Mouse (Mus musculus): ENCODE data around the gene Mall.

Gene Mall

GRCm38 (mm10) chr2:127730301-127730997 is 717 bp upstream of the Mall start:
- DNase-seq (ENCODE audit: low read depth, low spot score) = no peak

DNA sequence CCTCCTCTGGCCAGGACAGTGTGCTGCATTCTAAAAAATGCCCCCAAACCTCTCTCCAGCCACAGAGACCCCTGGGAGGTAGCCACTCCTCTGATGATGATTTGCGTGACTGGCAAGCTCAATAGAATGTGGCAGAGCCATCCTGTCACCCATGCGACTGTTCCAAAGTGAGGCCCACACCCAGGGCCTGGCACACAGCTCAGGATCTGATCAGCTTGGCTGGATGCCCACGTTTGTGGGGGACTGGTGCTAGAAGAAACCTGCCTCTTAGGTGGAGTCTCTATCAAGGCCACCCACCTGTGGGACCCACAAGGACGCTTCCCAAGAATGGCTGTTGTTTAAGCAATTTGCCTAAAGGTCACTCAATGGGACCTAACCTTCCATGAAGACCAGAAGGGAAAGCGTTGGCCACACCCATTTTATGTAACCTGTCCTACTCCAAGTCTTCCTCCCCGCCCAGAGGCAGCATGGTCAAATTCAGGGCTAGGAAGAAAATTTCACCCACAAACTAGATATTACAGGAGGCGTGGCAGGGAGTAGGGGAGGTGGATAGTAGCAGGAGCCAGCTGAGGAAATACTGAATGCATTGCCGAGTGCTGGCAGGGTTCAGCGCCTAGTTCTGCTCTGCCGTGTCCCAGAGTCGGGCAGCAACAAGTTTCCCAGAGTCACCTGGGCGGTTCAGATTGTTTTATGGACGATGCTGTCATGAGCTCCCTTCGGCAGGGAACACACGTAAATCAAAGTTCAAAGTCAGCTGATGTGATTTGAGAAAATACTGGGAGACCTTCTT is 876 bp downstream of the Mall start:
- DNase-seq (ENCODE audit: low read depth, low spot score) = no peak

GRCm38 (mm10) chr2:127728146-127728545 is 1.6 kb downstream of the Mall start:
- no peak for DNase-seq (ENCODE audit: low read depth, low spot score)

DNA sequence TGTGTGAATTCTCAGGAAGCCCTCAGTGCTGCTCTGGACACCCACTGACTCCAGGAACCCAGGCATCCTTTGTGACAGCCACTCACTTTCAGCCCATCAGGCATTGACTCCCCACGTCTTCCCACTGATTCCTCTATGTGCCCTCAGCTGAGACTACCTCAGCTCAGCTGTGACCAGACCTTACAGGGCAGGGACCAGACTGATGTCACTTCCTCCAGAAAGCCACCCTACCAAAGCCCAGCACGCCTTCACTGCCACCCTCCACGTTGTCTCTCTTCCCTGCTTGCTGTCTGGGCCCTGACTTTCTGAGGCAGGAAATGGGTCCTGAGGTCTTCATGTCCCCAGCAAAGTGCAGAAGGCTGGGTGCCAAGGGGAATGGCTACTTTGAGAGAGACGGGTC is 6.5 kb downstream of the Mall start:
- no peak for DNase-seq (ENCODE audit: low read depth, low spot score)

DNA sequence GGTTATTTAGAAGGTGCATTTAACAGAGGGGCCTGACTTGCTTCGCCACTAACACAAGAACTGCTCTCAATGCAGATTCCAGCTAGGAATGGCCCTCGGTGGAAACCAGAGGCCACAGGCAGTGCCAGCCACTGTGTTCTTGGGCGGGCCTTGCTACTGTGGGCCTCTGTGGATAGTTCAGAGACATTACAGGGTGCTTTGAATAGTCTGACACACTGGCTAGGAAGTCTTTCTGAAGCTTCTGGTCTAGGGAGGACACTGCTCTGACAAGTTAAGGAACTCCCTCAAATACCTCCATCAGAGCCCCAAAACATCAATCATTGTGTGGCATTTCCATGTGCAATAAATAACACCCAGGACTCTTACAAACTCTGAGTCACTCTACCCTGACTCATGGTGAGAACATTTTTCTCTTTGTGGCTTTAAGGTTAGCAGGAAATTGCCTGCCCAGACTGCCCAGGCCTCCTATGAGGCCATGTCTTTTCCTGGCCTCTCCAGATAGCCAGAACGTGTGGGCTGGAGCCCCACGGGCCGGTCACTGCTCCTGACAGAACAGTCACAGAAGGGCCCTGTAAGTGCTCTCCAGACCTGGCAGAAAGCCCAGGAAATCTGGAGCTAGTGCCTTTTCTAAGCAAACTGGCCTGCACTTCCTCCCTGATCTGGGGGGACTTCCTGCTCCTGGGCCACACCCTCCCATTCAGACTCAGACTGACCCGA is 7.4 kb downstream of the Mall start:
- no peak for DNase-seq (ENCODE audit: low read depth, low spot score)

- no peak for DNase-seq (ENCODE audit: low read depth, low spot score)
Measured at GRCm38 (mm10) chr2:127718839-127719468, 10.8 kb downstream of the Mall start.

GRCm38 (mm10) chr2:127714726-127715125 is 15.0 kb downstream of the Mall start:
- DNase-seq (ENCODE audit: low read depth, low spot score) = no peak

DNA sequence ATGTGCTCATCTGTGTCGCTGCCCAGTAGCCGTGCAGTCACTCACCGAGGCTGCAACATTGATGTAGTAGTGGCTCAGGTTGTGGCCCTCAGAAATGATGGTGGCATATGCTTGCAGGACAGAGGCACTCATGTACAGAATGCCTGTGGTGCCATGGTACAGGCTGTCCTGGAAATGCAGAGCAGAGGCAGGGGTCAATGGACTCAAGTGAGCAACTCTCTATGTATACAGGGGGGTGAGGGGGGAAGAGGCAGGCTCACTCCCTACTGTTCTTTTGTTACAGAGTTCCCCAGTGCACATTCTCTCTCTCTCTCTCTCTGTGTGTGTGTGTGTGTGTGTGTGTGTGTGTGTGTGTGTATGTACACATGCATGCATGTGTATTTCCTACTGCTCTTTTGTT is 20.9 kb downstream of the Mall start:
- no peak for DNase-seq (ENCODE audit: low read depth, low spot score)

DNA sequence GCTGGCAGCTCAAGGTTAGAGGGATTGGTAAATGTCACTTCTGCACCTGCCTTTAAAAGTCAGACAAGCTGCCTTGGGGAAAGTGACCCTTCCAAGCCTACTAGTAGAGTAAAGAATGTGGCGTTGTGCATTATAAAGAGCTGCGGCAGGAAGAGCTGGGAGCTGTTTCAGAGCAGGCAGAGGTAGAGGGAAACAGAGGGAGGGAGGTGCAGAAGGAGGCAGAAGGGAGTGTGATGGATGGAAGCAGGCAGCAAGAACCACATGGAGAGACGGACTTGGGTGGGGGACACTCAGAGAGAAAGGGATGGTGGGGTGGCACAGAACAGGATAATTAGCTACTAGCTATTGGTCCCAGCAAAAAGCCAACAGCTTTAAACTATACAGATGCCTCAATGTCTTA is 21.7 kb downstream of the Mall start:
- DNase-seq (ENCODE audit: low read depth, low spot score) = no peak

DNA sequence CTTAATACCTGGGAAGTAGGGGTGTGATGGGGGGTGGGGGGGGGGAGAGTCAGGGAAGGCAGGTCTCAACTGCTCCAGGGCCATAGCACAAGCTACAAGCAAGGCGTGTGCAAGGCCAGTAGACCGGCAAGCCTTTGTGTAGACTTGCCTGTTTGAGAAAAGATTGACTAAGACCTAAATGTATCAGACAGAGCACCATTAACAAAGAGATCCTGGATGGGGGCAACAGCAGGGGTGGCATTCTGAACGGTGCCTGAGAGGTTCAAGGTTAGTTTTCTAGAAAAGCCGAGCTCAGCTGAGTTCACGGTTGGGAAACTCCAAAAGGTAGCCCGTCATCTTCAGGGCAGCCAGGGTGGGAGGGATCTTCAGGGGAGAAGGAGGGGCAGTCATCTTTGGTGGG is 24.5 kb downstream of the Mall start:
- DNase-seq (ENCODE audit: low read depth, low spot score) = no peak

- DNase-seq (ENCODE audit: low read depth, low spot score) = no peak
Measured at GRCm38 (mm10) chr2:127689239-127689638, 40.5 kb downstream of the Mall start.

- peak; percentile 26 for DNase-seq (ENCODE audit: low read depth, low spot score)
Measured at GRCm38 (mm10) chr2:127683687-127684331, 45.9 kb downstream of the Mall start.

DNA sequence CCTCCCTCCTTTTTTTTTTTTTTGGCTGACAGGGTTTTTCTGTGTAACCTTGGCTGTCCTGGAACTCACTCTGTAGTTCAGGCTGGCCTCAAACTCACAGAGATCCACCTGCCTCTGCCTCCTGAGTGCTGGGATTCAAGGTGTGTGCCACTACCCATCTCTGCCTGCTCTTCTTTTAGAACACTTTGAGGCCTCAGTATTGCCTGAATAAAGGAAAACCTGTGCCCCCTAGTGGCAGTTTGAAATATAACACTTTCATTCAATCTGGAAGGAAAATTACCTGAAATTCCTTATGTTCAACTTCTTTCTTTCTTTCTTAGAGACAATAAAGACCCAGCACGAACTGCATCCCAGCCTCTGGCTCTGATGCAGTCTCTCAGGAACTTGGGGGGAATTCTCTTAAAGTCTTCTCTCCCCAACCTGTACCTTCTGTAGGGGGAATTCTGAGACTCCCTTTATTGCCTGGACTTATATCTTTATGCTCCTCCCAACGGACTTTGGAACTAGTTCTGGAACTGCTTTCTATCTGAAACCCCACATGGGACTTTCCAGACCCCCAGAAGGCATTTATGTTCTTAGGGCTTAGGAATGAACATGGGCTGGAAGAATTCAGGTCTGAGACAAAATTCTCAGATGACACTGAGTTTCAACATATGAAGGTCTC is 61.8 kb downstream of the Mall start:
- no peak for DNase-seq (ENCODE audit: low read depth, low spot score)

DNA sequence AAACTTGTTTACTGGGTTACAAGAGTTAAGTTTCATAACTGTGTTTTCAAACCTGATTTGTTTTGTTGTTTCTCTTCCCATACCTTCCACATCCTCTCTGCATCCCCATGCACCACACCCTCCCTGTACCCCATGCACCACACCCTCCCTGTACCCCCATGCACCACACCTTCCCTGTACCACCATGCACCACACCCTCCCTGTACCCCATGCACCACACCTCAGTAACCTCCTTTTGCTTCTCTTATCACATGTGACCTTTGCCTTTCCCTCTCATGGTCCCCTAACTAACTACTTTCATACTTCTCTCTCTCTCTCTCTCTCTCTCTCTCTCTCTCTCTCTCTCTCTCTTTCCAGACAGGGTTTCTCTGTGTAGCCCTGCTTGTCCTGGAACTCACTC is 62.7 kb downstream of the Mall start:
- DNase-seq (ENCODE audit: low read depth, low spot score) = no peak

DNA sequence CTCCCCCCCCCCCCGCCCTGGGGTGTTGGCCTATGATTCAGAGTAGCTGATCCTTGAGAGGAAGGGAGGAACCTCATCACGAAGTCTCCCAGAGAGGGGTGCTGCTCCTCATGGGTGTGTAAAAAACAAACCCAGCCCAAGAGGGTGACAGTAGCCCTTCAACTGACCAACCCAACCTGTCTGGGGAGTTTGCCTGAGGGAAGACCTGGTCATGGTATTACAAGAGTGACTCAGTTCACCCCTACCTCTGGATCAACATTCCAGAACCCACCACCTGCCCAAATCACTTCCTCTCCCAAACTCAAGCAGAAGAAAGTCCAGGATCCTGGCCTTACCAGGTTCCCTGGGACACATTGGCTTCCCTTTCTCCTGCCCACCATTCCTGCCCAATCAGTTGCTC is 67.0 kb downstream of the Mall start:
- DNase-seq (ENCODE audit: low read depth, low spot score) = no peak

- no peak for DNase-seq (ENCODE audit: low read depth, low spot score)
Measured at GRCm38 (mm10) chr2:127656086-127656720, 73.5 kb downstream of the Mall start, which contains the start of gene Mal. Mal (minus strand) TSS chr2:127656695.

GRCm38 (mm10) chr2:127655419-127655818 is 74.3 kb downstream of the Mall start:
- no peak for DNase-seq (ENCODE audit: low read depth, low spot score)

DNA sequence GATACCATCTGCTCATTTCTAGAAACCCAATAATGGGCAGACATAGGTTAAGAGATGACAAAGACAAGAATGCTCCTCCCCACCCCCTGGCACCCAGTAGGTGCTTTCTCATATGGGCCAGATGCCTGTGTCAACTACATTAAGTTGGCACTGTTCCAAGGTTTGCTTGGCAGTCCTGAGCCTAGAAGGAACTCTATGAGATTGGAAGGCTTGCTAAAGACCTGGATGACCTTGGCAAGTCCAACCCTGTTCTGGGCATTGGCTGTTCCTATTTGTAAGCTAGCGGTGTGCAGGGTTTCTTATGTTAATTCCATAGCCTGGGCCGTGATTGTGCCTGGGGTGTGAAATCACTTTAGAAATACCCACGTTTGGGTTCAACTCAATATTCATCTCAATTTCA is 74.9 kb downstream of the Mall start:
- no peak for DNase-seq (ENCODE audit: low read depth, low spot score)
